Mouse (Mus musculus): ENCODE results near the gene Rac2.

DNA sequence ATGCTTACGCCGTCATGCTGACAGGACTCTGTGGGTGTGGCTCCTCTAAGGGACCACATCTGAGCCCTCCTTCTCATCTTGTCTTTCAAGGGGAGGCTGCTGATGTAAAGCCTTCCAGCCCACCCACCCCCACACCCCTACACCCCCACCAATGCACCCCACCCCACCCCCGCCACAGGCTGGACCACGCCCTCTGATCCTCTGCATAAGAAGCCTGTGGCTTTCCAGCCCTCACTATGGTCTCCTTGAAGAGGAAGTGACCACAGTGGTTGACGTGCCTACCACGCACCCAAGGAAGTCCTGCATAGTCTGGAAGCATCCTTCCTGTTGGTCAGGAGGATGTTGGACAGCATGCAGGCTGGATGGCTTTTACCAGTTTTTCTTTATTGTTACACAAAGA, 56.8 kb downstream of the Rac2 start:
- no peak for TF ChIP-seq HCFC1 (IDR thresholded peaks at IDR 0.05; ENCODE audit: borderline replicate concordance, insufficient read depth, low read length)
- TF ChIP-seq CHD2 (IDR thresholded peaks at IDR 0.05; ENCODE audit: low read depth, low read length), result no peak
- no peak for TF ChIP-seq MAFK (IDR thresholded peaks at IDR 0.05; ENCODE audit: insufficient read depth, low read depth, low read length)
- no peak for TF ChIP-seq ZC3H11A (IDR thresholded peaks at IDR 0.05; ENCODE audit: borderline replicate concordance, low read depth, low read length)
- no peak for TF ChIP-seq ZNF384 (IDR thresholded peaks at IDR 0.05; ENCODE audit: low read depth, low read length)
